Mouse (Mus musculus): ENCODE results near the gene Sirpb1c. TPM values are rescaled to one million over a fixed set of nuclear protein-coding genes. Genes with fewer than 3 reads are reported as not detected.
"Not testable (repeated sequence)": the region's sequence is repeated elsewhere in the genome, so short reads cannot be mapped to it uniquely, and the experiment has no call there.

Sirpb1c gene
- polyA plus RNA-seq (2012; fragmentation: generic; extraction: Trizol) = not detected
- long read RNA-seq, experiment 1 = 0 reads
- long read RNA-seq, experiment 2 = 0 reads

GRCm38 (mm10) chr3:15848280-15848679 is at the start of gene Sirpb1c:
Sirpb1c (minus strand) TSS chr3:15848528.
- H3K36me3 ChIP-seq (ENCODE audit: control insufficient read depth, insufficient read depth); H3K79me3 ChIP-seq (ENCODE audit: low read depth); H3K79me2 ChIP-seq (ENCODE audit: control insufficient read depth, insufficient read depth); H3ac ChIP-seq (ENCODE audit: control insufficient read depth, insufficient read length, low read depth); H3K27me3 ChIP-seq (ENCODE audit: control insufficient read depth, insufficient read depth, insufficient read length); H3K4me3 ChIP-seq (ENCODE audit: insufficient read depth, poor library complexity, severe bottlenecking): not testable (repeated sequence)

GRCm38 (mm10) chr3:15886380-15886779 is 38.1 kb upstream of the Sirpb1c start:
- TF ChIP-seq USF1 (IDR thresholded peaks at IDR 0.05; ENCODE audit: low read depth) (no peak), MAX (IDR thresholded peaks at IDR 0.05) (no peak), CTCF (IDR thresholded peaks at IDR 0.05; ENCODE audit: control insufficient read depth, insufficient read depth, insufficient read length) (no peak), MYOD1 (IDR thresholded peaks at IDR 0.05; ENCODE audit: control insufficient read depth, insufficient read length, low read depth) (no peak), CEBPB (IDR thresholded peaks at IDR 0.05; ENCODE audit: low read depth) (no peak), FOSL1 (IDR thresholded peaks at IDR 0.05; ENCODE audit: insufficient read depth, low read length, poor library complexity, severe bottlenecking) (no peak), MYOG (IDR thresholded peaks at IDR 0.05; ENCODE audit: control insufficient read depth, extremely low read depth, insufficient read length) (no peak)
- H3K79me3 ChIP-seq (ENCODE audit: low read depth) = no peaks in the 10 kb centered on the region
- H3K36me3 ChIP-seq (ENCODE audit: control insufficient read depth, insufficient read depth) = no peaks in the 10 kb centered on the region
- no peaks in the 10 kb centered on the region for H3K27me3 ChIP-seq (ENCODE audit: control insufficient read depth, insufficient read depth, insufficient read length)
- H3K4me3 ChIP-seq (ENCODE audit: insufficient read depth, poor library complexity, severe bottlenecking) = no peak overlapping the region
- no peak overlapping the region for H3ac ChIP-seq (ENCODE audit: control insufficient read depth, insufficient read length, low read depth)
- H3K79me2 ChIP-seq (ENCODE audit: control insufficient read depth, insufficient read depth) = no peaks in the 10 kb centered on the region

GRCm38 (mm10) chr3:15855773-15856172 is 7.4 kb upstream of the Sirpb1c start:
- H3K79me2 ChIP-seq (ENCODE audit: control insufficient read depth, insufficient read depth); H3K36me3 ChIP-seq (ENCODE audit: control insufficient read depth, insufficient read depth); H3K79me3 ChIP-seq (ENCODE audit: low read depth); H3ac ChIP-seq (ENCODE audit: control insufficient read depth, insufficient read length, low read depth); H3K27me3 ChIP-seq (ENCODE audit: control insufficient read depth, insufficient read depth, insufficient read length); H3K4me3 ChIP-seq (ENCODE audit: insufficient read depth, poor library complexity, severe bottlenecking): not testable (repeated sequence)

GRCm38 (mm10) chr3:15849922-15850321 is 1.6 kb upstream of the Sirpb1c start:
- no peaks in the 10 kb centered on the region for H3K79me3 ChIP-seq (ENCODE audit: low read depth)
- no peaks in the 10 kb centered on the region for H3K36me3 ChIP-seq (ENCODE audit: control insufficient read depth, insufficient read depth)
- H3K79me2 ChIP-seq (ENCODE audit: control insufficient read depth, insufficient read depth) = no peaks in the 10 kb centered on the region
- no peak for TF ChIP-seq FOSL1 (IDR thresholded peaks at IDR 0.05; ENCODE audit: insufficient read depth, low read length, poor library complexity, severe bottlenecking)
- no peak for TF ChIP-seq CTCF (IDR thresholded peaks at IDR 0.05; ENCODE audit: control insufficient read depth, insufficient read depth, insufficient read length)
- TF ChIP-seq CEBPB (IDR thresholded peaks at IDR 0.05; ENCODE audit: low read depth) = no peak
- no peak for TF ChIP-seq MAX (IDR thresholded peaks at IDR 0.05)
- TF ChIP-seq USF1 (IDR thresholded peaks at IDR 0.05; ENCODE audit: low read depth) = no peak
- no peak for TF ChIP-seq MYOG (IDR thresholded peaks at IDR 0.05; ENCODE audit: control insufficient read depth, extremely low read depth, insufficient read length)
- TF ChIP-seq MYOD1 (IDR thresholded peaks at IDR 0.05; ENCODE audit: control insufficient read depth, insufficient read length, low read depth) = no peak
- H3K27me3 ChIP-seq (ENCODE audit: control insufficient read depth, insufficient read depth, insufficient read length) = no peaks in the 10 kb centered on the region
- H3ac ChIP-seq (ENCODE audit: control insufficient read depth, insufficient read length, low read depth) = no peak overlapping the region
- no peak overlapping the region for H3K4me3 ChIP-seq (ENCODE audit: insufficient read depth, poor library complexity, severe bottlenecking)

- no peaks in the 10 kb centered on the region for H3K79me2 ChIP-seq (ENCODE audit: control insufficient read depth, insufficient read depth)
- no peaks in the 10 kb centered on the region for H3K36me3 ChIP-seq (ENCODE audit: control insufficient read depth, insufficient read depth)
- no peak overlapping the region for H3K4me3 ChIP-seq (ENCODE audit: insufficient read depth, poor library complexity, severe bottlenecking)
- H3ac ChIP-seq (ENCODE audit: control insufficient read depth, insufficient read length, low read depth) = no peak overlapping the region
- TF ChIP-seq MAX (IDR thresholded peaks at IDR 0.05) = no peak
- no peak for TF ChIP-seq CEBPB (IDR thresholded peaks at IDR 0.05; ENCODE audit: low read depth)
- TF ChIP-seq MYOD1 (IDR thresholded peaks at IDR 0.05; ENCODE audit: control insufficient read depth, insufficient read length, low read depth) = no peak
- TF ChIP-seq FOSL1 (IDR thresholded peaks at IDR 0.05; ENCODE audit: insufficient read depth, low read length, poor library complexity, severe bottlenecking) = no peak
- H3K79me3 ChIP-seq (ENCODE audit: low read depth) = no peaks in the 10 kb centered on the region
- H3K27me3 ChIP-seq (ENCODE audit: control insufficient read depth, insufficient read depth, insufficient read length) = no peaks in the 10 kb centered on the region
These were observed 838 bp downstream of the Sirpb1c start for GRCm38 (mm10) chr3:15847332-15848047.

GRCm38 (mm10) chr3:15773642-15774041 is 74.7 kb downstream of the Sirpb1c start:
- not testable (repeated sequence) for H3K4me3 ChIP-seq (ENCODE audit: insufficient read depth, poor library complexity, severe bottlenecking); H3K79me2 ChIP-seq (ENCODE audit: control insufficient read depth, insufficient read depth); H3ac ChIP-seq (ENCODE audit: control insufficient read depth, insufficient read length, low read depth); H3K36me3 ChIP-seq (ENCODE audit: control insufficient read depth, insufficient read depth); H3K79me3 ChIP-seq (ENCODE audit: low read depth); H3K27me3 ChIP-seq (ENCODE audit: control insufficient read depth, insufficient read depth, insufficient read length)

Other genes with a start within 250 kb of the Sirpb1c start
- gene Gm5150, start 157.9 kb upstream of the Sirpb1c start, polyA plus RNA-seq (2012; fragmentation: generic; extraction: Trizol) = not detected